Mouse (Mus musculus) neural tube, embryonic 15.5 days (tissue): ENCODE measurements at regions not wholly inside any gene's neighbourhood (a gene's known extent, or its start where the extent isn't known, plus 50 kb on each side); places are given as distances from the start of the nearest gene placed in this dataset.

Experiments
- ATAC-seq: fragments of 200-750 bp; cut with Nextera tagmentation; 2 replicates; pipeline ENCODE4 v1.8.0; 2017; ENCODE audit warnings: mild to moderate bottlenecking, moderate TSS enrichment, moderate library complexity; ENCODE audit not compliant: low FRiP score
- H3K27ac ChIP-seq: fragments of 300-500 bp; sonication (generic); replicated peaks from 2 replicates; pipeline ENCODE4 v1.5.1; 2015; ENCODE audit warnings: mild to moderate bottlenecking, inconsistent platforms
- H3K27me3 ChIP-seq: fragments of 300-500 bp; sonication (generic); replicated peaks from 2 replicates; pipeline ENCODE4 v1.6.1; 2015; ENCODE audit warnings: inconsistent platforms
- H3K36me3 ChIP-seq: fragments of 300-500 bp; sonication (generic); 2 replicates; pipeline ENCODE4 v1.6.1; 2015; ENCODE audit warnings: inconsistent platforms
- H3K4me1 ChIP-seq: fragments of 300-500 bp; sonication (generic); 2 replicates; pipeline ENCODE4 v1.6.1; 2015; ENCODE audit warnings: inconsistent platforms
- H3K4me2 ChIP-seq: fragments of 300-500 bp; sonication (generic); 2 replicates; pipeline ENCODE4 v1.6.1; 2015; ENCODE audit warnings: inconsistent platforms, mild to moderate bottlenecking, moderate library complexity
- H3K4me3 ChIP-seq: fragments of 300-500 bp; sonication (generic); replicated peaks from 2 replicates; pipeline ENCODE4 v1.5.1; 2015; ENCODE audit warnings: mild to moderate bottlenecking, inconsistent platforms
- H3K9ac ChIP-seq: fragments of 300-500 bp; sonication (generic); replicated peaks from 2 replicates; pipeline ENCODE4 v1.6.1; 2015; ENCODE audit warnings: mild to moderate bottlenecking, inconsistent platforms
- H3K9me3 ChIP-seq: fragments of 300-500 bp; sonication (generic); replicated peaks from 2 replicates; pipeline ENCODE4 v1.6.1; 2016; ENCODE audit warnings: inconsistent platforms
- WGBS: fragments of 180-500 bp; shearing (Covaris S2); methylation state at CpG from one replicate; pipeline ENCODE4 v1.1.7; 2015; ENCODE audit warnings: mixed read lengths; 5-methylcytosine and 5-hydroxymethylcytosine counted together

DNA sequence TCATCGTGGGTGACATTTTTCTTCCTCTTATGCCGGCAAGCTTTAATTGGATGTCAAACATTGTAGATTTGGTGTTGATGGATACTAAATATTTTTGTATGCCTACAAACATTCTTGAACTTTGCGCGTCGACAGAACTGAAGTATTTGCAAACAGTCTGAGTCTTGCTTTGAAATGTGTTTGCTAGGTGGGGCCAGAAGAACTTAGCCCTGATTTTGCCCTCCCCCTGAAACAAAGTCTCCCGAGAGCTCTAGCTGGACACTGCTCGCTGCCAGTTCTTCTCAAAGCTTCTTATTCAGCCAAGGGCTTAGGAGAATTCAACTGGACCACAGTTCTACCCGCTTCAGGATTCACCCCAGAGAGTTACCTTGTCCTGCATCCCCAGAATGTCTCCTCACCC, 133.0 kb downstream of the Rpap3 start:
- no peaks in the 10 kb centered on the region for H3K27me3 ChIP-seq
- WGBS: 87% methylated on average over 8 of the region's 8 CpGs
- no peak overlapping the region for H3K4me3 ChIP-seq
- H3K4me2 ChIP-seq: no peak overlapping the region
- H3K4me1 ChIP-seq: no peaks in the 10 kb centered on the region
- H3K27ac ChIP-seq: no peak overlapping the region
- no peaks in the 10 kb centered on the region for H3K36me3 ChIP-seq
- no peak for ATAC-seq
- no peaks in the 10 kb centered on the region for H3K9me3 ChIP-seq
- H3K9ac ChIP-seq: no peak overlapping the region

DNA sequence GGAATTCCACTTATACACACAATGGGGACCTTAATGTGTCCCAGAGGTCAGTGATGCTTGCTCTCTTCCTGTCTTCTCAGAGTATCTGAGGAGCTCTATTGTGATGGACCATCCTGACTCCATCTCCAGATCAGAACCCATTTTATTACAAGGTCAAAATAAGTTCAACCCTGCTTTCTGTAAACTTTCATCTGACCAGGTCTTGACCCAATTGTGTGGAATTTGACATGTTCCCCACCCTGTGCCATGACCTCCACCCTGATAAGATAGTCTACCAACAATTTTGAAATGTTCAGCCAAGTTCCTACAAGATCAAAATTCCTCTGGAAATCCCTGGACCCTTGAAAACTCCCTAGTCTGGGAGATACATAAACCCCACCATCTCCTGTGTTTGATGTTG, 133.7 kb downstream of the Rpap3 start:
- H3K36me3 ChIP-seq: no peaks in the 10 kb centered on the region
- no peaks in the 10 kb centered on the region for H3K9me3 ChIP-seq
- no peak overlapping the region for H3K9ac ChIP-seq
- H3K27ac ChIP-seq: no peak overlapping the region
- H3K4me1 ChIP-seq: no peaks in the 10 kb centered on the region
- no peak for ATAC-seq
- no peaks in the 10 kb centered on the region for H3K27me3 ChIP-seq
- H3K4me3 ChIP-seq: no peak overlapping the region
- H3K4me2 ChIP-seq: no peak overlapping the region

DNA sequence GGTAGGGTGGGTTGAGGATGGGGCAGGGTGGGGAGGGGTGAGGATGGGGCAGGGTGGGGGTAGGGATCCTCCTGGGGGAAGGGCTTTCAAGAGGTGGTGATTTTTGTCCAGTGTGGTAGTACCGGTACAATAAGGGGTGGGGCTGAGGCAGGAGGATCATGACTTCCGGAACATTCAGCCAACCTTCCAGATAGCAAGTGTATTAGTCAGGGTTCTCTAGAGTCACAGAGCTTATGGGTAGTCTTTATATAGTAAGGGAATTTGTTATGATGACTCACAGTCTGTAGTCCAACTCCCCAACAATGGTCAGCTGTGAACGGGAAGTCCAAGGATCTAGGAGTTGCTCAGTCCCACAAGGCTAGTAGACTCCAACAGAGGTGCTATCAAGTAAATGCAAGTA, 145.5 kb downstream of the Rpap3 start:
- H3K27ac ChIP-seq: no peak overlapping the region

DNA sequence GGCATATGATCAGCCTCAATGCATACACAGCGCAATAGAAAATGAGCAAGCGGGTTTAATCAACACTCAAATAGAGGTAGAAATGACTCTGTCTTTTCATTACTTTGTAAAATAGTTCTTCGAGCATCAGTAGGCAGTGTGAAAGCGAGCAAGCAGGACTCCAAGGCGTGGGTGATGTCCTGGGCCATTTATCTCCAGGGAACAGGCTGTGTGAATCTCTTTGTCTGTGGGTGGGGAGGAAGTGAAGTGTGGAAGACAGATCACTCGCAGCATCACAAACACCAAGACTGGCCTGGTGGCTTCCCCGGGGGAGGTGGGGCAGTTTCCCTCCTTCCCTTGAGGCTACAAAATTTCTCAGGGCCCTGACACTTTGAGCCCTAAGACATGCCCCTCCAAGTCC, 146.9 kb downstream of the Rpap3 start:
- ATAC-seq: no peak
- WGBS: 81% methylated on average over 7 of the region's 7 CpGs
- H3K9ac ChIP-seq: no peak overlapping the region
- H3K9me3 ChIP-seq: peaks cover 7% of the 10 kb centered on the region
- no peak overlapping the region for H3K27ac ChIP-seq
- H3K27me3 ChIP-seq: no peaks in the 10 kb centered on the region
- H3K4me1 ChIP-seq: no peaks in the 10 kb centered on the region
- H3K4me3 ChIP-seq: no peak overlapping the region
- H3K4me2 ChIP-seq: no peak overlapping the region
- H3K36me3 ChIP-seq: no peaks in the 10 kb centered on the region

More for the DNA sequence above, 145.5 kb downstream of the Rpap3 start:
- WGBS: 94% methylated on average over 3 of the region's 3 CpGs
- ATAC-seq: no peak
- Histone ChIP-seq H3K9me3 (peaks cover 7% of the 10 kb centered on the region), H3K4me1 (no peaks in the 10 kb centered on the region), H3K4me3 (no peak overlapping the region), H3K27me3 (no peaks in the 10 kb centered on the region), H3K9ac (no peak overlapping the region), H3K36me3 (no peaks in the 10 kb centered on the region), H3K4me2 (no peak overlapping the region)

DNA sequence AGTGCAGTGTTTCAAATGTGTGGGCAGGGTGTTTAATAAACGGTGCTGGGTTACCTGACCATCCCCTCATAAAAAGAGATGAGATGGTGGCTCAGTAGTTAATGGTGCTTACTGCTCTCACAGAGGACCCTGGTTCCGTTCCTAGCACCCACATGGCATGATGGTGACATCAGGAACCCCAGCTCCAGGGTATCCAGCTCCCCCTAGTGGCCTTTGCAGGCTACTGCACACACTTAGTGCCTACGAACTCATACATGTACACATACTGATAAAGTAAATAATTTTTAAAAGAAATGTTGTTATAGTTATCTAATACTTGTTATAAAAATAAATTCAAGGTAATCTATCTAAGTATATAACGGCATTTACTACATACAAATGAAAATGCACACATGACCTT, 157.3 kb downstream of the Rpap3 start:
- H3K36me3 ChIP-seq: no peaks in the 10 kb centered on the region
- no peaks in the 10 kb centered on the region for H3K9me3 ChIP-seq
- no peak overlapping the region for H3K9ac ChIP-seq
- no peaks in the 10 kb centered on the region for H3K27me3 ChIP-seq
- no peak overlapping the region for H3K27ac ChIP-seq
- no peak overlapping the region for H3K4me3 ChIP-seq
- no peaks in the 10 kb centered on the region for H3K4me1 ChIP-seq
- H3K4me2 ChIP-seq: no peak overlapping the region
- WGBS: 91% methylated on average over 4 of the region's 4 CpGs
- no peak for ATAC-seq

DNA sequence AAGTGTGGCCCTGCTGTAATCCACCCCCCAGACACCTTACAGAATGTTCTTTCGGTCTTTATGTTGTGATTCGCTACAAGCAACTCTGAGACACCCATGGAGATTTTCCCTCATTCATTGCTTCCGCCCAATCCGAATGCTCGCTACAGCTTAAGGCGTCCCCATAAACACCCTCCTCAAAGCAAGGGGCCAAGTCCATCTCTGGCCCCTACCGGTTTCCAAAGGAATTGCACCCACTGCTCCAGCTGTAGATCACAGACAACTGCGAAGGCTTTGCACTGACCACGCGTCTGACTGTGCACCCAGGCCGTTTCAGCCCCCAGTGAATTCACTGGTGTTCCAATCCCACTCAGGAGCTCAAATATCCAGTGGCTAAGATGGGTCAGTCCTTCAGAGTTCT, 160.6 kb downstream of the Rpap3 start:
- H3K27me3 ChIP-seq: no peaks in the 10 kb centered on the region
- H3K4me3 ChIP-seq: no peak overlapping the region
- H3K36me3 ChIP-seq: no peaks in the 10 kb centered on the region
- H3K9me3 ChIP-seq: no peaks in the 10 kb centered on the region
- H3K27ac ChIP-seq: no peak overlapping the region
- ATAC-seq: no peak
- no peak overlapping the region for H3K9ac ChIP-seq
- H3K4me2 ChIP-seq: no peak overlapping the region
- H3K4me1 ChIP-seq: peaks cover 9% of the 10 kb centered on the region
- 88% methylated on average over 11 of the region's 11 CpGs for WGBS

DNA sequence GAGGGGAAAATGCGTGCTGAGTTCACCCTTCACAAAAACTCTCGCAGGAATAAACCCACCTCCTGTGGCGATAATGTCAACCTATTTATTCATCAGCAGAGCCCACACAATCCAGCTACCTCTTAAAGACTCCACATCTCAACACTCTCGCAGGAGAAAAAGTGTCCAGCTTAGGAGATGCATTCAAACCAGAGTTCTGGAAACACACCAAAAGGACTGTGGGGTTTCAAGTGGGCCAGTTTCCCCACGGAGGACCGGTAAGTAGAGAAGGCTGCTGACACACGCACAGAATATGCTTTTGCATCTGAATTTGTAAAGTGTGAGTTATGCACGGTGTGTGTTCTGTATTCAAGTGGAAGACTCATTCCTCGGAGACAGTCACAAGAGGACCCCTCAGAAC, 164.0 kb downstream of the Rpap3 start:
- Histone ChIP-seq H3K27ac (peak overlapping the region; percentile 11; the same call in 1 of the 2 replicates), H3K9me3 (no peaks in the 10 kb centered on the region), H3K27me3 (no peaks in the 10 kb centered on the region), H3K9ac (no peak overlapping the region), H3K36me3 (no peaks in the 10 kb centered on the region), H3K4me2 (no peak overlapping the region), H3K4me1 (peaks cover 9% of the 10 kb centered on the region), H3K4me3 (no peak overlapping the region)
- ATAC-seq: no peak
- WGBS: 54% methylated on average over 9 of the region's 9 CpGs

DNA sequence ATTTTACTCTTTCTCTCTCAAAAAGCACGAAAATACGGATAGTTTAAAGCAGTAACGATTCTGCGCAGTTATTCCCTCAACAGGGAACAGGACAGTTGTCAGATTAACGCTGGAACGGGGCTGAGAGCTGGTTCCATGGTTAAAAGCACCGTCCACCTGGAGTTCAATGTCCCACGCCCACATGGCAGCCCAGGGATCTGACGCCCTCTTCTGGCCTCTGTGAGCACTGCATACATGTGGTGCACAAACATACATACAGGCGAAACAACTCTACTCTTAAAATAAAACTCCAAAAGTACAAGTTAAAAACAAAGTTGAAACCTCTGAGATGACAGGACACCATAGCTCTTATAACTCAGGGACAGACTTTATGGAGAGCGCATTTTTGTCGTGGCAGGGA, 169.5 kb downstream of the Rpap3 start:
- 90% methylated on average over 12 of the region's 12 CpGs for WGBS
- H3K9me3 ChIP-seq: no peaks in the 10 kb centered on the region

DNA sequence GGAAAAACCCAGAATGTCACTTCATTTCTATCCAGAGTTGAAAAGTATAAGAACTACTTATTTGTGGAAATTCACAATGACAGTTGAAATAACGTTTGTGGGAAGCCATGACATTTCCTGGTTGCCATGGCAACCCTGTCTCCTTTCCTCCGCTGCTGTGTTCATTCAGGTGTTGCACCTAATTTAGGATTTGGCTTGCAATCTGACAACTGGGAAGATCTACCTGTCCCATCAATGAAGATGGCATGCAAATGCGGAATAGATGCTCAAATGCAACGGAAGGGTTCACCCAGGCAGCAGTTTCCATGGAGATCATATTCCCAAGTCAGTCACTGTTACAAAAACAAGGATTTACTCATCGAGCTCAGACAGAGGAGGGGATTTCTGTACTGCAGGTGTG, 170.7 kb downstream of the Rpap3 start:
- Histone ChIP-seq H3K36me3 (no peaks in the 10 kb centered on the region), H3K27ac (no peak overlapping the region), H3K4me3 (no peak overlapping the region), H3K4me1 (peaks cover 10% of the 10 kb centered on the region), H3K27me3 (no peaks in the 10 kb centered on the region), H3K4me2 (no peak overlapping the region), H3K9me3 (no peaks in the 10 kb centered on the region), H3K9ac (no peak overlapping the region)
- ATAC-seq: no peak
- 49% methylated on average over 5 of the region's 5 CpGs for WGBS

More for the DNA sequence above, 169.5 kb downstream of the Rpap3 start:
- ATAC-seq: no peak
- H3K36me3 ChIP-seq: no peaks in the 10 kb centered on the region
- no peak overlapping the region for H3K4me3 ChIP-seq
- no peak overlapping the region for H3K4me2 ChIP-seq
- H3K9ac ChIP-seq: no peak overlapping the region
- H3K4me1 ChIP-seq: peaks cover 11% of the 10 kb centered on the region
- no peaks in the 10 kb centered on the region for H3K27me3 ChIP-seq
- H3K27ac ChIP-seq: no peak overlapping the region

DNA sequence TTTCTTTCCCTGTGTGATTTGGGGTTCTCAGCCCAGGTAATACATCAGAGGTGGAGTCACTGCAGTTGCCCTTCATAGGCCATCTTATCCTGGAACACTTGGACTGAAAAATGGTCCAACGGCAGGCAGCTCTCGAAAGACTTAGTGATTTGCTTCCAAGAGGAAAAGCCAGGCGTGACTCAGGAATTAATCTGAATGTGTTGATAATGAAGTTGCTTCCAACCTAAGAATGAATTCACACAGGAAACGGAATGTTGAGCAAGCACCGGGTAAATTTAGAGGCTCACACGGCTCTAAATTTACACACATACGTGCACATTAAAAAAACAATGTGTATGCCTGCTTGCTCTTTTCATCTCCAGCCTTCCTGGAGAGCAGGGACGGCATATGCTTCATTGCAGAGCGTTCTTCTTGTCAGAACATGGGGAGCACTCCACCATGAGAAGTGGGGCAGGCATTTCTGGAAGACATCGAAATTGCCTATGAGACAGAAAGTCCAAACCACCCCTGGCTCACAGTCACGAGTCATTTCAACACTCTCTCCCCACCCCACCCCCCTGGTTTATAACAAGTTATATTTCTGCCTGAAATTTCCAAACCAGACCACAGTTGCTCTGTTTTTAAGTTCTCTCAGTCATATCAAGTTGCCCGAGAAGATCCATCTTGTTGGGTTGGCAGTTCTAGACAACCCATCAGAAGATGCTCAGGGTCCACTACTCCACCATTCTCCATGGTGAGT, 171.9 kb downstream of the Rpap3 start:
- Histone ChIP-seq H3K36me3 (no peaks in the 10 kb centered on the region), H3K9ac (no peak overlapping the region), H3K4me1 (peaks cover 10% of the 10 kb centered on the region), H3K27me3 (no peaks in the 10 kb centered on the region), H3K27ac (no peak overlapping the region), H3K4me3 (no peak overlapping the region), H3K4me2 (no peak overlapping the region), H3K9me3 (no peaks in the 10 kb centered on the region)
- no peak for ATAC-seq
- 75% methylated on average over 12 of the region's 12 CpGs for WGBS

DNA sequence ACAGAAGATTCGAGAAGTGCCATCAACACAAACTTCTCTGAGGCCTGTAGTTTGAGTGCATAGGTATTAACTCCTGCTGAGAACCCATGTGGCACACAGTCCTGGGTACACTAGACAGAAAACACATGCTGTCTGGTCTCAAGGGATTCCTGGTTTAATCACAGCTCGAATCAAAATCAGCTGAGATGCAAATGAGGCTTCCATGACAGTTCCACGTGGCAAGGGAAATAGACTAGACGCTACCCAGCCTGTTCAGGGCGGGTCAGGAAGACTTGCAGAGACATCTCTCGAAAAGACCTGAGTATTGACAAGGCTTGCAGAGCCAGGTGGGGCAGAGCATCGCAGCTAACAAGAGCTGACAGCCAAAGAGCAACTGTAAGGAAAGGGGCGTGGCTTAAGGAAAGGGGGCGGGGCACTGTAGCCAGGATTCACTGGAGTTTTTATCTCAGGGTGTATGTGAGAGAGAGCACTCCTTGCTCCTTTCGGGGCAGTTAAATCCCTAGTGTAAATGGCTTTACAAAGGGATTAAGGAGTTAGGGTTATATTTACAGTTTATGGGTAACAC, 173.2 kb downstream of the Rpap3 start:
- WGBS: 66% methylated on average over 10 of the region's 10 CpGs
- H3K9me3 ChIP-seq: no peaks in the 10 kb centered on the region
- no peak overlapping the region for H3K4me2 ChIP-seq

DNA sequence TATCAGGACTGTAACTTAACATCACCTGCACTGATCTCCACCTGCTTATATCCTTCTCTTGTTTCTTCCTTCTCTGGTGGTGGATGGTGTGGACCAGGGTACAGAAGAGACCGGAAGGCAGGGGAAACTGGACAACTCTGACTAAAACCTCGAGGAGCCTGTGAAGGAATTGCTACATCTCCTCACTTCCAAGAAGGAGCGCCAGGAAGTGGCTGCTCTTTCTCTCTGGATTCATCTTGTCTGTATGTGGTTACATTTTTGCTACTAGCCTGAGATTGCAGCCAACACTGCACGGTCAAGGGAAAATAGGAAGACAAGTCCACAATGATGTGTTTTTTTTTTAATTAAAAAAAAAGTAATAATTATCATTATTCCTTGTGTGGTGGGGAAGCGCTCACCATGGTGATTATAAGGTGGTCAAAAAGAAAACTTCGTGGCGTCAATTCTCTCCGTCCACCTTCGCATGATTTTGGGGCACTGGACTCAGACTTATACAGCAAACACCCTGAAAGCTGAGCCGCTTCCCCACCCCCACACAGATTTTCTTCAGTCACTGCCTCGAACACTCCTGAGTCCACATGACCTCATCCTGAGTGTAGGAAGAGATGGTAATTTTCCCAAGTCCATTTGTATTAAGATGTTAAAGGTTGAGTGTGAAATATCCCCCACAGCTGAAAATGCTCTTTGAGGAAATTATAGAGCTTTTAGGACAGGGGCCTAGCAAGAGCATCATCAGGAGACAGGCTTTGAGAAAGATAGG, 177.2 kb downstream of the Rpap3 start:
- ATAC-seq: no peak
- WGBS: 89% methylated on average over 11 of the region's 11 CpGs

More for the DNA sequence above, 173.2 kb downstream of the Rpap3 start:
- H3K27me3 ChIP-seq: no peaks in the 10 kb centered on the region
- H3K4me1 ChIP-seq: peaks cover 10% of the 10 kb centered on the region
- no peaks in the 10 kb centered on the region for H3K36me3 ChIP-seq
- no peak overlapping the region for H3K27ac ChIP-seq
- H3K9ac ChIP-seq: no peak overlapping the region
- no peak for ATAC-seq
- no peak overlapping the region for H3K4me3 ChIP-seq

More for the DNA sequence above, 177.2 kb downstream of the Rpap3 start:
- H3K27me3 ChIP-seq: no peaks in the 10 kb centered on the region
- H3K4me1 ChIP-seq: no peaks in the 10 kb centered on the region
- no peak overlapping the region for H3K4me3 ChIP-seq
- no peak overlapping the region for H3K27ac ChIP-seq
- H3K36me3 ChIP-seq: no peaks in the 10 kb centered on the region
- no peak overlapping the region for H3K4me2 ChIP-seq
- H3K9ac ChIP-seq: no peak overlapping the region
- H3K9me3 ChIP-seq: no peaks in the 10 kb centered on the region
